Mouse (Mus musculus) adrenal gland, adult 8-10 months (tissue): ENCODE data around the gene Tbx6. TPM values are rescaled to one million over a fixed set of nuclear protein-coding genes. Genes with fewer than 3 reads are reported as not detected.

Source experiments
- DNase-seq: peaks from one replicate; pipeline ENCODE4 v3.0.0; 2022
- total RNA-seq, 4 experiments: library from RNA; stranded (reverse); gene quantifications; 2 replicates each; pipeline ENCODE4 v1.2.4; 2022

The Tbx6 gene
- total RNA-seq, result under 1 TPM in 3 of 4 experiments, not detected in 1; 0.35 to 0.74 (median 0.56) TPM

DNA sequence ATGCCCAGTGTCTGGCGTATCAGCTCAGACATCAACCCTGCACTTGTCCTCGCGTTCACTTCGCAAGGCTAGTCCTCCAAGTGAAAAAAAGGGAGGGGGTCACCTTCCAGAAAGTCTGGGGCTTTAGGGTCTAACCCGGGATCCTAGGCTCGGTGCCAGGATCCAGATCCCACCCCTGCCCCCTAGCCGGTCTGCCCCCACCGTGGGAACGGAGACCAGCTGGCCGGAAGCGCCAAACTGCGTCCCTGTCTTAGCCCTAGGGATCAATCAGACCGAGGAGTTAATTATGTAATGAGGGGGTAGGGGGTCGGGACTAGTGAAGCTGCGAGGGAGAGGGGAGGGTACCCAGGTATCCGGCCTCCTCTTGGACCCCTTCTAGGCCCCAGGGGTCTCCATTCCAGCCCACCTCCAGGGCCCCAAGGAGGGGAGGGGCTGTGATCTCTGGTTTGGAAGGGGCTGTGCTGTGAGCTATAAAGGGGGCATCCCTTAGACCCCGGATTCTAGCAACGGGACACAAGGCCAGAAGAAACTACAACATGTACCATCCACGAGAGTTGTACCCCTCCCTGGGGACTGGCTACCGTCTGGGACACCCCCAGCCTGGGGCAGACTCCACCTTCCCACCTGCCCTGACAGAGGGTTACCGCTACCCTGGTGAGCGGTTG, at the start of gene Tbx6:
Tbx6 (plus strand) TSS at position 513 of the 665 bp plus-strand sequence.
- no peak for DNase-seq

DNA sequence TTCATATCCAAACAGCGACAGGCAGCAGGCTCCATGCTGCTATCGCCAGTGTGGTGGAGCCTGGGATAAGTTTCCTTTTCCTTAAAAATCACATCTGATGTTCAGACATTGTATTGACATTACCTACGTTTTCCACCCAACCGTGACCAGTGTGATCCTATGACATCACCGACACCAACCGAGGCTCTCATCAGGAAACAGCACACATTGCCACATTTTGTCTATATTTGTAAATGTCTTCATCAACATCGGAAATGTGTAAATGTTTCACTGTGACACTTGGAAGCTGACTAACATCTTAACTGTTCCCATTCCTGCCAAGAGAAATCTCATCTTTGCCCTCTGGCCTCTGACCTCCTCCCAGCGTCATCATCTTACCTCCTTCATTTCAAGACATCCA, 45.2 kb upstream of the Tbx6 start:
- no peak for DNase-seq

DNA sequence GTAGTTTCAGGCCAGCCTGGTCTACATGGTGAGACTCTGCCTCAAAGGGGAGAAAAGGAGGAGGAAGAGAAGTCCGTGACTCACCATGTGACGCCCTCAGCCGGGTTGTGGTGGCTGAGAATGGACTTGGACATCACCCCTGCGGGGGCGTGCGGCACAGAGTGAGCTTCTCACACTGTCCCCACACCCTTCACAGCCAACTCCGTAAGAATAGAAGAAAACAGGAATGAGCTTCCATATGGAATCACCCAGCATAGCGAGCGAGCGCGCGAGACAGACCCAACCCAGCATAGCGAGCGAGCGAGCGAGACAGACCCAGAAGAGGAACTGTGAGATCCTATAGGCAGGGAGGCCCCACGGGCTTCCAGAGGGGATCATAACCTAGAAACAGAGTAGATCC, 41.7 kb upstream of the Tbx6 start:
- no peak for DNase-seq

DNA sequence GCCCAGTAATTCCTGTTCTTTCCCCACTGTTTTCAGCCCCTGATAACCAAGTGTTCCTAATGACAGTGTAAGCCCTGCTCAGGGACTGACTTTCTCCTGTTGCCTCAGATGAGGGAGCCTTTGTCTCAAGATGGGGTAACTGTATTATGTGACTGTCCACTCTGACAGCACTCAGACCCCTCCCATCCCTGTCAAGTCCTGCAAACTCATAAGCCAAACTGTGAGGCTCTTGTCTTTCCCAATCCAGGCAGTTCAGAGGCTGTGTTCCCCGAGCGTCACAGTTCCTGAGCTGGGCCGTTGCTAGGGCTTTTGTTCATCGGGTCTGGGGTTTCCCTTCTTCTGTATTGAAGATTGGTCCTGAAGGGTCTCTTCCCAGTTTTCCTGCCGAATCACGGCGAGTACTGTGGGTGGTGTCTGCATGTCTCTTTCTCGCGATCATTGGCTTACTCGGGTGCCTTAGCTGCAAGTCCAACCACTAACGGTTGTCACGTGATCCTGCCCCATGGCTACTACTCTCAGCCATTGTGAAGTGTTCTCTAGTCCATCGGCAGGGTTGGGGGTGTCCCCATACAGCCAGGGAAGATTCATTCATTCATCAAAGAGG, 41.0 kb upstream of the Tbx6 start:
- DNase-seq, result no peak

DNA sequence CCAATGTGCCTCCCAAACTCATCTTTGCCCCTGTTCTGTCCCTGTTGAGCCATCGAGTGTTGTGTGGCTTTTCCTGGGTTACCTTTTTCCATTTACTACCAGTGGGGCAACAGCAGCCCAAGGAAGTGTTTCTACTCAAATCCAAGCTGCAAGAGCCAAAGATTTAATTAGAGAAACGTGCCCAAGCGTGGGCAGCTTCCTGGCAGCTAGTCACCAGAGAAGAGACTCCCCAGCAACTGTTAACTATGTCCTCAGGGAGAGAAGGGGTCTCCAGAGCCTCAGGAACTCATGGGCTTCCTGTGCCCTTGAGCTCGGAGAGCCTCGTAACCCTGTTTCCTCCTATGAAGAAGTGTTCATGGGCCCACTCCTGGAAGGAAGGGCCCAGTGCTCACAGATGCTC, 40.3 kb upstream of the Tbx6 start:
- DNase-seq, result no peak

DNA sequence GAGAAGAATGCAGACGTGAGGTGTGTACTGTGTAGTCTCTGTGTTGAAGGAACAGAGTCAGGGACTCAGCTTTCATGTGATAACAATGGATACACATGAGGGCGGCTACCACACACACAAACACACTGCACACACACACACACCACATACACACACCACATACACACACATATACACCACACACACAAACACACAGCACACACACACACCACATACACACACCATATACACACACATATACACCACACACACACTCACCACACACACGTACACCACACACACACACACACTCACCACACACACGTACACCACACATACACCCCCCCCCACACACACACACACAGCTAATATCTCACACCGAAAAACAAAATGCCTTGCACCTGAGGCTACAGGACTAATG, 39.8 kb upstream of the Tbx6 start:
- no peak for DNase-seq

DNA sequence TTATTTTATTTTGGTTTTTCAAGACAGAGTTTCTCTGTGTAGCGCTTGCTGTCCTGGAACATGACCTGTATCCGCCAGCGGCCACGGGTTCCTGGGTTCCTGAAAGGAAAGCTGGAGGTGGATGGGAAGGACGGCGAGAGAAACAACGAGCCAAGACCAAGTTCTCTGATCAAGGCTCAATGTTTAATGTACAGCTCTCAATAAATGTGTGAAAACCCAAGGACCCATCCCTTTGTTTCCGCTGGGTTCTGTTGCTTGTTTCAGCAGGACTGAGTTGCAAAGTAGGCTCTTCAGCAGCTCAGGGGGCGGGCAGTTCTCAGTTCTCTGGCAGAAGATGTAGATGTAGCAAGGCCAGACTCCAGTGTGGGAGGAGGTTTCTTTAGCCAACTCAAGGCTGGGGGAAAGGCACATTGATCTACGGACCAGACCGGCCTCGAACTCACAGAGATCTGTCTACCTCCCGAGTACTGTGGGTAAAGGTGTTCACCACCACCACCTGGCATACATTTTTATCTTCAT, 39.3 kb upstream of the Tbx6 start:
- DNase-seq, result no peak

DNA sequence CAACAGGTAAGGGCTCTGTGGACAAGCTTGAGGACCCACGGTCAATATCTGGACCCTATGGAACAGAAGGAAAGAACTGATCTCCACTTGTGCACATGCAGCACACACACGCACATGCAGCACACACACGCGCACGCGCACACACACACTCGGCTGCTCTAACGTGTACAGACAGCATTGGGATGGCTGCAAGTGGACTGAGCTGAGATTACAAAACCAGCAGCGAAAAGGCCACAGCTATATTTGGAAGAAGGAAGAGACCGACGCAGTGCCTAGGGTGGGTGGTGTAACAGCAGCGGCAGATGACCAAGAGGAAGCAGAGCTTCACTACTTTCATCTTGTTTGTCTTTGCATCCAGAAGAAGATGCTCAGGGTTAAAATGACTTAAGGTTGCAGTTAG, 35.2 kb upstream of the Tbx6 start:
- no peak for DNase-seq

DNA sequence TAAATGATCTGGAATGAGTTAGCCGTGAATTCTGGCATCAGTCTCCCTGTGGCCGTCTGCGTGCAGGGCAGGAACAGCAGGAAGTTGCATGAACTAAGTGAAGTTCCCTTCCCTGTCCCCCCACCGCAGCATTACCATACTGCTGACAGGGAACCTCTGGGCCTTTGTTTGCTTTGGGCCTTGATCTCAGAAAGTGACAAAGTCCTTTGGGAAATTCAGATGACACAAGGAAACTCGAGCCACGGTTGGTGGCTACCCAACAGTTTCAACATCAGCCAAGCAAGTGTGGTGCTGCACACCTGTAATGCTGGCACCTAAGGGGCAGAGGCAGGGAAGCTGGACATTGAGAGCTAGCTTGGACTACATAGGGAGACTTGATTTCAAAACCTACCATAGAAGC, 34.5 kb upstream of the Tbx6 start:
- DNase-seq, result no peak

DNA sequence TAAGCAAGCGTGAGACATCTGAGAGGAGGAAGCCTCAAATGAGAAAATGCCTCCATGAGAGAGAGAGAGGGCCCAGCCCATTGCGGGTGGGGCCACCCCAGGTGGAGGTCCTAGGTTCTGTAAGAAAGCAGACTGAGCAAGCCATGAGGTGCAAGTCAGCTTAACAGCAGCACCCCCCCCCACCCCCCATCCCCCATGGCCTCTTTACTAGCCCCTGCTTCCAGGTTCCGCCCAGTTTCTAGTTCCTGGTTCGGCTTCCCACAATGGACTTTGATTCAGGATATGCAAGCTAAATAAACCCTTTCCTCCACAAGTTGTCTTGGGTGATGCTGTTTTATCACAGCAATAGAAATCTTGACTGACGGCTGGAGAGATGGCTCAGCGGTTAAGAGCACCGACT, 32.5 kb upstream of the Tbx6 start:
- DNase-seq, result no peak

DNA sequence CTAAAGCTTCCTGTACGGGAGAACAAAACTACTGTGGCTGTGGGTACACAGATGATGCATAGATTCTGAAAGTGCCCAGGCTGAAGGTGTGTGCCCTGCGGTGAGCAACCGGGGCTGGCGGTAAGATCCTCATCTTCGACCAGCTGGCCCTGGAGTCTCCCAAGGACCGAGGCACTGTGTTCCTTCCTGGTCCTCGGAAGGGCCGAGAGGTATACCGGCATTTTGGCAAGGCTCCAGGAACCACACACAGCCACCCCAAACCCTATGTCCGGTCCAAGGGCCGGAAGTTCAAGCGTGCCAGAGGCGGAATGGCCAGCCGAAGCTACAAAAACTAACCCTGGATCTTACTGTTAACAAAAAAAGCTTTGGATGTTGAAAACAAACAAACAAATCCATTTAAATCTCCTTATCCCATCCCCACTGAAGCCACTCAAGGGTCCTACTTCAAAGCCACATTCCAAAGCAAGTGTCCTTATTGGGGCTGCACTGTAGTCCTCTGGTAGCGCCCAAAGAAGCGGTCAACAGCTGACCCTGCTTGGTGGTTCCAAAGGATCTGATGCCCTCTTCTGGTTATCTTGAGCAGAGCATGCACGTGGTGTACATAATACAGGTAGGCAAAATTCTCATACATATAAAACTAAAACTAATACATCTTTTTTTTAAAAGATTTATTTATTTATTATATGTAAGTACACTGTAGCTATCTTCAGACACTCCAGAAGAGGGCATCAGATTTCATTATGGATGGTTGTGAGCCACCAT, 31.5 kb upstream of the Tbx6 start:
- DNase-seq, result no peak

DNA sequence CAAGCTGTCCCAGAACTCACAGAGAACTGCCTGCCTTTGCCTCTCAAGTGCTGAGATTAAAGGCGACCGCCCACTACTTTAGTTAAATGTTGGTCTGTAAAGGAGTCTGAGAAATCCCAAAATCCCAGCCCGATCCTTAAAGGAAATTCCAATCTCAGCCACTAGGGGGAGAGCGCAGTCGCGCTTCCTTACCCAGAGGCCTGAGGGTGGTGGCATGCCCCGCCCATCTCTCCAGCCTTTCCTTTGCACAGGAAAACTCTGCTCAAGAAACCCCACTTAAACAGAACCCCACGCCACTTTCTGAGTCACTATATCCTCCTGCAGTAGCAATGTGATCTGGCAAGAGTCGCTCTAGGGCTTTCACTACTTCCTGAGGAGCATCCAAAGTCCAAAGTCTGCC, 26.4 kb upstream of the Tbx6 start:
- DNase-seq, result no peak

DNA sequence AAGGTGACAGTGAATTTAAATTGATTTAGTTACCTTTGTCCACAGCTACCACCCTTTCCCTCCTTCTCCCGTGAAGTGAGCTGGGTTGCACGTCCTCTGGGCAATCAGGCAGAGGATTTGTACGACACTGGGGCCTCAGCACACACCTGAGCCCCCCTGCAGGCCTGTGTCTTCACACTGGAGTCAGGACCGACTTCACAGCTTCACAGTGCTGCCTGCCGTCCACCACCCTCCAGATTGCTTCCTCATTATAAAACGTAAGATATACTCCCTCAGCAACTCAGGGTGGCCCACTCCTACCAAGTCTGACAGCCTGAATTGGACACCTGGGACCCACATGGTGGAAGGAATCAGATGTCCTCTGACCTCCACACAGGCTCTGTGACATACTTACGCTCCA, 22.7 kb upstream of the Tbx6 start:
- DNase-seq, result no peak

DNA sequence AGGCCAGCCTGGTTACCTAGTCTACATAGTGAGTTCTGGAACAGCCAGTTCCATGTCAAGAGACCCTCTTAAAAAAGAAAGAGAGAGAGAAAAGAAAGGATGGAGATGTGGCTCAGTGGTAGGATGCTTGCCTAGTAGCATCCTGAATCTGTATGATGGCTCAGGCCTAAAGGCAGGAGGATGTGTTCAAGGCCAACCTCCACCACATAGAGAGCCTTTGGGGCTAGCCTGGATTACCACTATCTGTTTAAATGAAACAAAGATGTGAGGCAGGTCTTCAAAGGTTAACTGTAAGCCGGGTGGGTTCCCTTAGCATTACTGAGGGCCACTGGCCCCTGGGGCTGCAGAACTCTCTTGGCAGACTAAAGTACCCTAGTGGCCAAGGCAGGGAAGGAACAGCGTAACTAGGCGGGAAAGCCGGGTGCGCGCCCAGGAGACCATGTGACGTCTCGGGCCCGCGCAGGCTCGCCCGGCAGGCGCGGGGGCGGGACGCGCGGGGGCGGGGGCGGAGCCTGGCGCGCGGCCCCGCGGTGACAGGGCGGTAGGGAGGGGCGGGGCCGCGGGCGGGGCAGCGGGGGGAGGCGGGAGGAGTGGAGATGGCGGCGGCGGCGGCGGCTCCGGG, 22.1 kb upstream of the Tbx6 start, which contains the start of gene Mapk3:
Mapk3 (plus strand) TSS at position 552 of the 622 bp plus-strand sequence.
- peak; percentile 84 for DNase-seq

DNA sequence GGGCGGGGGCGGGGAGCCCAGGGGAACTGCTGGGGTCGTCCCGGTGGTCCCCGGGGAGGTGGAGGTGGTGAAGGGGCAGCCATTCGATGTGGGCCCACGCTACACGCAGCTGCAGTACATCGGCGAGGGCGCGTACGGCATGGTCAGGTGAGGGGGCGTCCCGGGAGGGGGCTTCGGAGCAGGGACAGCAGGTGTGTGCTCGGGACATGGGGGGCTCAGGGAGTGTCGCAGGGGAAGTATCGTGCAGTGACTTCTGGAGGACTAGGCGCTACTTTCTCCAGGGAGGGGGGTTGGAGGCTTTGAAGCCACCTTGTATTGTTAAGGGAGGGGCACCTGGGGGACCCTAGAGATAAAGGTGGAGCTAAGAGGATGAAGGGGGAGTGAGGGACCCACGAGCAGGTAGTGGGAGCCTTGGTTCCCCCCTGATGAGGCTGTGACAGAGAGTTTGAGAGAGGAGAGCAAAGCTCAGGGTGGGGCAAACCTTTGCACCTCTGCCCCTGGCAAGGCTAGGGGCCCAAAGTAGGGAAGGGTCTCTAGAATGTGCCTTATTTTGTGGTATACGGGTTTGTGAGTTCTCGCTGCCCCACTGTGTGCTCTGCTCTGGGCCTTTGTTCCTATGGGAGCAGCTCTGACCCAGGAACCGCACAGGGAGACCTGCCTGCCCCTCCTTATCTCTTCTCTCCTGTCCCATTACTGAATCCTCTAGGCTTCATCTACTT, 21.5 kb upstream of the Tbx6 start:
- DNase-seq, result no peak

DNA sequence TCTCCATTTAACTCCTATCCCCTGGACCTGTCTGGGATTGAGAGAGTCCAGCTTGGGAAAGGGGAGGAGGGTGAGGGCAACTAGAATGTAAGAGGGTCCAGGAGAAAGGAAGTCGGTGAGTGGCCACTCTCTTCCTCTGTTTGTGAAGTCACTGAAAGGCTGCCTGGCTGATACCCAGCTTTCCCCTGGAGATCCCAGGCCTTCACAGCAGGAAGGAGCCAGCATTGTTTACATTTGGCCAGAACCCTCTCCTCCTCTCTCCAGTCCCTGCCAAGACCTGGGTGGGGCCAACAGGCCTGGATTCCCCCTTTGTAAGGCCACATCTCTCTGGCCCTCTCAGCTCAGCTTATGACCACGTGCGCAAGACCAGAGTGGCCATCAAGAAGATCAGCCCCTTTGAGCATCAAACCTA, 20.9 kb upstream of the Tbx6 start:
- DNase-seq, result peak; percentile 61

DNA sequence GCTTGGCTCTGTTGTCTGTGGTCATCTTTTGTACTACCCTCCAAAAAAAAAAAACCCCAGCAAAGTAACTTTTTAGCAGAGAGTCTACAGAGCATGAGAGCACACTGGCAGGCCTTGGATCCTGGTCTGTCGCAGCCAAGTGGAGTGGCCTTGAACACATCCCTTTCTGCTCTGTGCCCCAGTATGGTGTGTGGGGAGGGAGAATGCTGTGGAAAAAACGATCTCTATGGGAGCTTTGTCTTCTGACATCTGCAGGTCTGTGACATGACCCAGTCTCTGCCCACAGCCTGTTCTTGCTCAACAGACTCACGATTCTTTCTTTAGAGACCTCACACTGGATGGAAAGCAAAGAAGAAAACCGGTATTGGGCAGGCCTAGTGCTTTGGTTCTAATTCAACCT, 20.3 kb upstream of the Tbx6 start:
- peak; percentile 56 for DNase-seq

DNA sequence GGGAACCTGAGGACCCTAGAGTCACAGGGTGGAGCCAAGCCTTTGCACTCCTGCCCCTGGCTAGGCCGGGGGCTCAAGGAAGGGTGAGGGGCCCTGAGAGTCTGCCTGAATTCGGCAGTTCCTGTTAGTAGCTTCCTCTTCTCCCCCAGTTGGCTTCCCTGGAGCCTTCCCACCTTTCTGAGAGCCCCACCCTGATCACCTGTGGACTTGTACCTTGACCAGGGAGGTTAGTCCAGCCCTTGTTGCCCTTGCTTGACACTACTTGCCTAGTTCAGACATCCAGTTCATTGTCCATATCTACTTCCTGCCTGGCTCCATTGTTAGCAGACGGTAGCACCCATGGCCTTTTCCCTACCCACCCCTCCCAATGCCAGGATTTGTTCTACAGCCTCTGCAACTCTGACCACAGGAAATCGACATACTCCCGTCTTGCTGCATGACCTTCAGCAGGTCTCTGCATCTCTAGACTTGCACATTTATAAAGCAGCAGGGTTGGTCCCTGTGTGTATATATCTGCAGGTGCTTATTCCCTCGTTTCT, 19.7 kb upstream of the Tbx6 start:
- no peak for DNase-seq

DNA sequence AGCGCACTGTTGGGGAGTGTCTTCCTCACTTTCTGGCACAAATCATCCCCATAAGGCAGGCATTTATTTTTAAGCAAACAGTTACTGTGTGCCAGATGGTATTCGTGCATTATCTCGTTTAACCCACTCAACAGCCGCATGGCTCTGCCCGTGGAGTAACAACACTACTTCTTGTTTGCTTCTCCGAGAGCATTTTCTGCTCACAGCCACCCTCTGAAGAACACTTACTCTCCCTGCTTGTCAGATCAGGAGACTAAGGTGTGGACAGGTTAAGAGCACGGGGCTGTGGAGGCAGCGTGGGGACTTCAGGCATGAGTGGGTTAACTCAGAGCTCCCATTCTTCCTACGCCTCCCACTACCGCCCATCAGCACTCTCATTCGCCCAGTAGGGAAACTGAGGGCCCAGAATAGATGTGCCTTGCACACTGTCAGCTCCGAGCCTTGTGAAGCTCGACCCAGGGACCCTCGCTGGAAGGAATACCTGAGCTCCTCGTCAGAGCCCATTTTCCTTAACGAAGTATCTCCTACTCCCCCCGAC, 18.7 kb upstream of the Tbx6 start:
- DNase-seq, result no peak

DNA sequence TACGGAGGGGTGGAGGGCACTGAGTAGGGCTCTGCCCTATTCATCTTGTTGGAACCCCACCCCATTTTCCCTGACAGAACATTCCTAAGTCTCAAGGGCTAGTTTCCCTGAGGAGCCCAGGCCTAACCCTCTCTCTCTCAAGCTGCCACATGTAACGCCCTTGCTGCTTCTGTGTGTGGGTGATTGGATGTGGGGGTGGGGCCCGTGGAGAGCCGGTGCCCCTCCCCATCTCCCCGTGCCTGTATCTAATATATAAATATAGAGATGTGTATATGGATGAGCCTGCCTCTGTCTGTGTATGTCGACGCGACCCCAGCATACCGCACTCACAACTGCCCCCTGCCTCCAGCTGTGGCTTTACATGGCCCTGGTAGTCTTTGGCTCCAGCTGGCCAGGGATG, 15.7 kb upstream of the Tbx6 start:
- DNase-seq, result no peak

DNA sequence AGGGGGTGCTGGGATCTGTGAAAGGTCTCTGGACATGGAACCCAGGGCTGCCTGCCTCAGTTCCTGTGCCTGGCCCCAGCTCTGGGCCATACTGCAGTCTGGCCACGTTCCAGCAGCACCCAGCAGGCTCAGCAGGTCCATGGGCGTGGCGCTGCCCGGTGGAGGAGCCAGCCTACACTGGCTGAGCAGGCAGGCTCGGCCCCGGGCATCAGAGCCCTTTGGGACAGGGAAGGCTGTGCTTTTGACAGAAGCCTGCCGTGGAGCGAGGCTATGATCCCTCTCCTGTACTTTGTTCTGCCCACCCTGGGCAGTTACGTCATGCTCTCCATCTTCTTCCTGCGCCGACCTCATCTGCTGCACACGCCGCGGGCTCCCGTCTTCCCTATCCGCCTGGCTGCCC, 15.1 kb upstream of the Tbx6 start, which contains the start of gene Gdpd3:
Gdpd3 (plus strand) TSS at position 134 of the 400 bp plus-strand sequence.
- no peak for DNase-seq

DNA sequence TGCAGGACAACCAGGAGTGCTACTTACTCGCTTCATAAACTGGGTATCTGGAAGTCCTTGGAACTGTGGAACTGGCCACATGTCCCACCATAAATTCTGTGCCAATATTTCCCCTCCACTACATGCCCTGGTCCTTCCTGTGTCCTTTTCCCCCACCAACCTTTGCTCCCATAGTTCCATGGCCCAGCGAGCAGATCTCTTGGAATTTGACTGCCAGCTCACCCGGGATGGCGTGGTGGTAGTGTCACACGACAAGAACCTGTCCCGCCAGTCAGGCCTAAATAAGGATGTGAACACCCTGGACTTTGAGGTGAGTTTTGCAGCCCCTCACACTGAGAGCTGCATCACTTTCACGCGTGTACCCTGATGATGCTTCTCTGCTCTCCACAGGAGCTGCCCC, 14.3 kb upstream of the Tbx6 start:
- no peak for DNase-seq
